Mouse (Mus musculus): ENCODE results near the gene Chrd.

DNA sequence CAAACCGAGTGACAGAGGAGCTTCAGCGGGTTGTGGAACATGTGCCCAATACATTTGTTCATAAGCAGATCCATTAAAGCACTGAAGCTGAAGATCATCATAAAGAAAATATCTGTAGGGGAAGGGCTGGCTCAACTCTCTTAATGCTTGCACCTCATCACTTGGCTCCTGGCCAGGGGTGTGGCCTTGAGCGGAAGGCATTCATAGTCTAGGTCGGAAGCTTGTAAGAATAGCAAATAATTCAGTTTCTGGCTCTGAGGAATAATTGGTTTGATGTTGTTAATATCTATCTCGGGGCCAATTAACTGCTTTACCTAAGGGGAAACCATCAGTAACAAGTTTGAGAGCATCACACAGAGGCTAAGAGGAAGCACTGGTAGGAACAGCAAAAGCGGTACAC, 53.6 kb downstream of the Chrd start:
- TF ChIP-seq CTCF (IDR thresholded peaks at IDR 0.05; ENCODE audit: control insufficient read depth, insufficient read depth, insufficient read length) (no peak), CEBPB (IDR thresholded peaks at IDR 0.05; ENCODE audit: low read depth) (no peak), MAX (IDR thresholded peaks at IDR 0.05) (no peak)
